Comparison of ENCODE assay signal across 8 mouse cellular contexts in the genomic region with DNA sequence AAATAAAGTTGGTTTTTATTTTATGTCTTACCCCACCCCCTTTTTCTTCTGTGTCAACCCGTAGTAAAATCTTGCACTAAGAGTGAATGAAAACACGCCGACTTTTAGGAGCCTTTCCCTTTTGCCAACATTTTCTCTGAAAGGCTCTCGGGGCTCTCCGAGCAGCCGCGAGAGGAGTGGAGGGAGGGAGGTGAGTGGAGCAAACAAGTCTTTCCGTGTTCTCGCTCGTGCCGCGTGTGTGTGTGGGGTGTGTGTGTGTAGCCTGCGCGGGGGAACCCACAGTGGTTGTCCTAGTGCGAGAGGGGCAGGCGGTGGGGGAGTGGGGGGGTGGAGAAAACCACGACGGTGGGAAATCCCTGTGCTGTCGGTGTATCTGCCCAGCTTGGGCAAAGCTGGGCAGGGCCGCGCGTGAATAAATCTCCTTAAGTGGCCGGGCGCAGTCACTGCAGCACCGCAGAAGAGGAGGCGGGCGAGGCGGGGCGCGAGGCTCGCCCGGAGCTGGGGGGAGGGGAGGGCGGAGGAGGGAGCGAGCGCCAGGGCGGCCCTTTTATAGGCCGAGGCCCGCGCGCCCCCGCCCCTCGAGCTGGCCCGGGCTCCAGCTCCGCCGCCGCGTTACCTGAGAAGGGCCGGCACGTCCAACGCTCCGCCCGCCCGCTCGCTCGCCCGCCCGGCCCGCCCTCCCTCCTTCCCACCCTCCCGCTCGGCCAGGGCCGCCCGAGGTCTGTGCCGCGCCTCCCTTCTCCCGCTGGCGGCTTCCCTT. TPM values are rescaled to one million over a fixed set of nuclear protein-coding genes. Genes with fewer than 3 reads are reported as not detected.
DNase-seq lines count a peak whose midpoint lies in the region; ATAC-seq and TF ChIP-seq lines count a peak whose summit lies in the region.

No protein-coding gene starts in this region.

- under 1% methylated on average over 55 of the region's 66 CpGs for WGBS in bone marrow, adult 2 months
- WGBS in embryonic facial prominence, embryonic 15.5 days: under 1% methylated on average over 62 of the region's 66 CpGs
- WGBS in kidney, embryonic 15.5 days: under 1% methylated on average over 45 of the region's 66 CpGs
- WGBS in stomach, embryonic 14.5 days: under 1% methylated on average over 53 of the region's 66 CpGs

- H3K9me3 ChIP-seq in embryonic facial prominence, embryonic 15.5 days (replicated peaks): no peaks in the 10 kb centered on the region
- H3K9me3 ChIP-seq in kidney, embryonic 15.5 days (replicated peaks): no peaks in the 10 kb centered on the region
- no peaks in the 10 kb centered on the region for H3K9me3 ChIP-seq in stomach, embryonic 14.5 days (ENCODE audit: control insufficient read depth, low read depth, low read length)

- H3K27ac ChIP-seq in bone marrow, adult 2 months (ENCODE audit: control insufficient read depth, insufficient read depth, low read depth, low read length, poor library complexity): peak overlapping the region; percentile 99
- peak overlapping the region; percentile 100 for H3K27ac ChIP-seq in embryonic facial prominence, embryonic 15.5 days (replicated peaks)
- peak overlapping the region; percentile 100 for H3K27ac ChIP-seq in kidney, embryonic 15.5 days
- H3K27ac ChIP-seq in stomach, embryonic 14.5 days (ENCODE audit: low read length): peak overlapping the region; percentile 99

- TF ChIP-seq CTCF in bone marrow, adult 2 months (IDR thresholded peaks at IDR 0.05; ENCODE audit: control insufficient read depth, insufficient read depth, low read length): no peak

- peak; percentile 94 for ATAC-seq in embryonic facial prominence, embryonic 15.5 days (ENCODE audit: insufficient number of reproducible peaks, low FRiP score, low TSS enrichment, low read depth)
- peak; percentile 95 for ATAC-seq in kidney, embryonic 15.5 days (replicated peaks; ENCODE audit: low FRiP score)
- ATAC-seq in stomach, embryonic 14.5 days (ENCODE audit: insufficient number of reproducible peaks, insufficient read depth, low FRiP score, low read depth): peak; percentile 91

- H3K27me3 ChIP-seq in embryonic facial prominence, embryonic 15.5 days: no peaks in the 10 kb centered on the region
- no peaks in the 10 kb centered on the region for H3K27me3 ChIP-seq in kidney, embryonic 15.5 days
- H3K27me3 ChIP-seq in stomach, embryonic 14.5 days (ENCODE audit: control insufficient read depth, insufficient read depth, low read length): no peaks in the 10 kb centered on the region

- H3K4me3 ChIP-seq in bone marrow, adult 2 months (replicated peaks; ENCODE audit: control insufficient read depth, low read depth, low read length): peak overlapping the region; percentile 96
- peak overlapping the region; percentile 89 for H3K4me3 ChIP-seq in embryonic facial prominence, embryonic 15.5 days (replicated peaks)
- peak overlapping the region; percentile 88 for H3K4me3 ChIP-seq in kidney, embryonic 15.5 days (replicated peaks)
- peak overlapping the region; percentile 89 for H3K4me3 ChIP-seq in stomach, embryonic 14.5 days (ENCODE audit: low read depth, low read length)

- H3K4me1 ChIP-seq in bone marrow, adult 2 months (ENCODE audit: control insufficient read depth, insufficient read depth, low read length): no peaks in the 10 kb centered on the region; the same call in 1 of the 2 replicates
- H3K4me1 ChIP-seq in embryonic facial prominence, embryonic 15.5 days: no peaks in the 10 kb centered on the region
- peaks cover 14% of the 10 kb centered on the region for H3K4me1 ChIP-seq in kidney, embryonic 15.5 days
- H3K4me1 ChIP-seq in stomach, embryonic 14.5 days (ENCODE audit: control insufficient read depth, insufficient read depth, low read length): 0 out of 2 replicates have a peak, but pooled peaks cover 3% of the 10 kb centered on the region

- H3K36me3 ChIP-seq in embryonic facial prominence, embryonic 15.5 days: no peaks in the 10 kb centered on the region
- H3K36me3 ChIP-seq in kidney, embryonic 15.5 days: no peaks in the 10 kb centered on the region
- H3K36me3 ChIP-seq in stomach, embryonic 14.5 days (ENCODE audit: control insufficient read depth, insufficient read depth, low read length): no peaks in the 10 kb centered on the region

- 0 out of 2 replicates have a peak, but pooled peaks have one; percentile 22 for TF ChIP-seq POLR2A in bone marrow, adult 2 months (IDR thresholded peaks at IDR 0.05; ENCODE audit: borderline replicate concordance, control insufficient read depth, low read depth, low read length)

- peak; percentile 90 for DNase-seq in B cell, adult 2 months
- peak; percentile 79 for DNase-seq in heart, adult 8-10 months (ENCODE audit: low spot score)
- DNase-seq in liver: peak; percentile 96
- peak; percentile 48 to 77 for DNase-seq in monocyte, adult 2 months (ENCODE audit: low read depth in 1 of 2, low spot score in 2 of 2)

- H3K9ac ChIP-seq in embryonic facial prominence, embryonic 15.5 days: peak overlapping the region; percentile 93
- H3K9ac ChIP-seq in kidney, embryonic 15.5 days: peak overlapping the region; percentile 96
- peak overlapping the region; percentile 93 for H3K9ac ChIP-seq in stomach, embryonic 14.5 days (replicated peaks; ENCODE audit: low read depth, low read length)

- H3K4me2 ChIP-seq in embryonic facial prominence, embryonic 15.5 days (replicated peaks): peak overlapping the region; percentile 57
- H3K4me2 ChIP-seq in kidney, embryonic 15.5 days: peak overlapping the region; percentile 57
- peak overlapping the region; percentile 39 for H3K4me2 ChIP-seq in stomach, embryonic 14.5 days (replicated peaks; ENCODE audit: low read depth, low read length)

RNA-seq across cellular contexts. Expression of gene Rev3l, which starts 0.8 kb away (rescaled TPM):
- 5.6 and 6.0 TPM in 2 replicates for polyA plus RNA-seq in bone marrow, adult 2 months (2011; ENCODE audit: insufficient read depth, insufficient read length, low replicate concordance, missing spikeins)
- polyA plus RNA-seq in embryonic facial prominence, embryonic 15.5 days (2015; fragmentation: Nextera tagmentation; extraction: Ambion mirVana): 17.6 and 21.0 TPM in 2 replicates
- 10 to 100 TPM in 1 of 4 experiments, 1 to 10 TPM in 3; 9.1 to 11.0 (median 9.7) TPM for total RNA-seq in heart, adult 8-10 months (2022)
- 14.8 and 15.5 TPM in 2 replicates for polyA plus RNA-seq in kidney, embryonic 15.5 days (2015; fragmentation: Nextera tagmentation; extraction: Ambion mirVana)
- polyA plus RNA-seq in stomach, embryonic 14.5 days (2014; fragmentation: Nextera tagmentation; extraction: Ambion mirVana): 43.7 and 45.0 TPM in 2 replicates

Comparison
In these comparisons a context has a peak if more than half of its experiments do, and no peak if none do; other contexts are left out.
1. Peak in every context shown above with its lines: DNase-seq, ATAC-seq, H3K4me3 ChIP-seq and H3K27ac ChIP-seq.